Mouse (Mus musculus): Measurements from ENCODE around the gene Sppl2b.

GRCm38 (mm10) chr10:80899591-80900317, 44.7 kb downstream of the Sppl2b start:
- no peak for TF ChIP-seq POLR2A (IDR thresholded peaks at IDR 0.05; ENCODE audit: borderline replicate concordance, insufficient read depth, low read length)
- TF ChIP-seq CTCF (IDR thresholded peaks at IDR 0.05; ENCODE audit: borderline replicate concordance, insufficient read depth, low read depth, low read length): no peak

All from cerebellum, adult 2 months (tissue).